Mouse (Mus musculus) E14TG2a.4 (cell line): Measurements from ENCODE around the gene Ect2l.

Experiments
- H3K27me3 ChIP-seq: 2 replicates; pipeline ENCODE4 v1.6.1; 2014; ENCODE audit warnings: low read length, control low read depth; ENCODE audit not compliant: insufficient read depth
- H3K36me3 ChIP-seq: 2 replicates; pipeline ENCODE4 v1.6.1; 2014; ENCODE audit warnings: low read length, control low read depth; ENCODE audit not compliant: insufficient read depth
- H3K4me1 ChIP-seq: replicated peaks from 2 replicates; pipeline ENCODE4 v1.6.1; 2014; ENCODE audit warnings: low read depth, low read length, control low read depth
- H3K4me3 ChIP-seq: replicated peaks from 2 replicates; pipeline ENCODE4 v1.5.1; 2014; ENCODE audit warnings: mild to moderate bottlenecking, low read length
- H3K9me3 ChIP-seq: 2 replicates; pipeline ENCODE4 v1.6.1; 2014; ENCODE audit warnings: low read length, control low read depth
- CTCF ChIP-seq: conservative IDR thresholded peaks from 2 replicates; pipeline ENCODE4 v1.5.1; 2014; ENCODE audit warnings: low read length
- NANOG ChIP-seq: IDR thresholded peaks from 2 replicates; pipeline ENCODE4 v1.6.1; 2014; ENCODE audit warnings: borderline replicate concordance, low read length, mixed read lengths
- POU5F1 ChIP-seq: IDR thresholded peaks from 2 replicates; pipeline ENCODE4 v1.6.1; 2014; ENCODE audit warnings: low read length, borderline replicate concordance

The Ect2l gene

GRCm38 (mm10) chr10:18210726-18211125 is at the start of gene Ect2l:
Gene Ect2l (minus strand): TSS chr10:18210890.
- peak; percentile 63 for TF ChIP-seq CTCF
- TF ChIP-seq NANOG: no peak
- no peak within 1 kb of the TSS for H3K4me3 ChIP-seq
- H3K4me1 ChIP-seq: peaks cover 21% of the 10 kb centered on the region
- H3K9me3 ChIP-seq: no peaks in the 10 kb centered on the region
- H3K27me3 ChIP-seq: no peaks in the 10 kb centered on the region
- H3K36me3 ChIP-seq: no peaks in the 10 kb centered on the region

DNA sequence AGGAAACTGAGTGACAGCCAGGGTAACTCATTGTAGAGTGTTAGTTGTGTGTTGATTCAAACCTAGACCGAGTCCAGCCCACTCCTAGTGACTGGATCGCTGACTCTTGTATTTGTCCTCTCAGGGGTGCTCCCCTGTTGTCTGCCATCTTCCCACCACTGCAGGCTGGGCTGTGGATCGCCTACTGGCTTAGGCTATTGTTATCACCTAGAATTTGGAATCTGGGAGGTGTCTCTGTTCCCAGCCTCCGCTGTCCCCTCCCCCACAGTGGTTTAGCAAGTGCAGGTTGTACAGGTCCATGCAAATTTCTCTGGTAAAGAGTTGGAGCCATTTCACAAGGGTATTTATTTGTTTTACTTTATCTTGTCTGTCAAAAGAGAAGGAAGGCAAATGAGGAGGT is 40.7 kb upstream of the Ect2l start:
- H3K36me3 ChIP-seq: no peaks in the 10 kb centered on the region
- H3K4me1 ChIP-seq: peaks cover 10% of the 10 kb centered on the region
- no peak overlapping the region for H3K4me3 ChIP-seq
- peaks cover 4% of the 10 kb centered on the region; the same call in 1 of the 2 replicates for H3K9me3 ChIP-seq
- TF ChIP-seq CTCF (no peak), POU5F1 (no peak), NANOG (no peak)
- no peaks in the 10 kb centered on the region for H3K27me3 ChIP-seq

GRCm38 (mm10) chr10:18243614-18244013 is 32.9 kb upstream of the Ect2l start:
- no peaks in the 10 kb centered on the region for H3K27me3 ChIP-seq
- no peak overlapping the region for H3K4me3 ChIP-seq
- peaks cover 24% of the 10 kb centered on the region for H3K9me3 ChIP-seq
- TF ChIP-seq CTCF (no peak), NANOG (no peak), POU5F1 (no peak)
- H3K4me1 ChIP-seq: no peaks in the 10 kb centered on the region
- no peaks in the 10 kb centered on the region for H3K36me3 ChIP-seq

DNA sequence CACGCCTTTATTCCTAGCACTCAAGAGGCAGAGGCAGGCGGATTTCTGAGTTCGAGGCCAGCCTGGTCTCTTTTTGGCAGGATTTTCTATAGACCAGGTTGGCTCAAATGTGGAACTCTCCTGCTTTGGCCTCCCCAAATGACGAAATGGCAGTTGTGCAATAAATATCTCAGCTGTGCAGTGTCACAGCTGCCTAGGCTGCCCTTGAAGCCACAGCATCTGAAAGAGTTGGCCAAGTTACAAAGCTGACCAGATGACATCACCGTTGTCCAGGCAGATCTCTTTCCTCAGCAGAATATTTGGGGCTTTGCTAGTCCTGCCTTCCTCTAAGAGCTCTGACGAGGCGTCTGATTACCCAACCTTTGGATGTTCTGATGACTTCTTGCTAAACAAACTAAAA is 26.5 kb upstream of the Ect2l start:
- H3K4me1 ChIP-seq: peaks cover 12% of the 10 kb centered on the region; the same call in 1 of the 2 replicates
- H3K27me3 ChIP-seq: no peaks in the 10 kb centered on the region
- peaks cover 3% of the 10 kb centered on the region; the same call in 1 of the 2 replicates for H3K36me3 ChIP-seq
- TF ChIP-seq NANOG (no peak), POU5F1 (no peak), CTCF (no peak)
- H3K9me3 ChIP-seq: peaks cover 37% of the 10 kb centered on the region
- H3K4me3 ChIP-seq: no peak overlapping the region

DNA sequence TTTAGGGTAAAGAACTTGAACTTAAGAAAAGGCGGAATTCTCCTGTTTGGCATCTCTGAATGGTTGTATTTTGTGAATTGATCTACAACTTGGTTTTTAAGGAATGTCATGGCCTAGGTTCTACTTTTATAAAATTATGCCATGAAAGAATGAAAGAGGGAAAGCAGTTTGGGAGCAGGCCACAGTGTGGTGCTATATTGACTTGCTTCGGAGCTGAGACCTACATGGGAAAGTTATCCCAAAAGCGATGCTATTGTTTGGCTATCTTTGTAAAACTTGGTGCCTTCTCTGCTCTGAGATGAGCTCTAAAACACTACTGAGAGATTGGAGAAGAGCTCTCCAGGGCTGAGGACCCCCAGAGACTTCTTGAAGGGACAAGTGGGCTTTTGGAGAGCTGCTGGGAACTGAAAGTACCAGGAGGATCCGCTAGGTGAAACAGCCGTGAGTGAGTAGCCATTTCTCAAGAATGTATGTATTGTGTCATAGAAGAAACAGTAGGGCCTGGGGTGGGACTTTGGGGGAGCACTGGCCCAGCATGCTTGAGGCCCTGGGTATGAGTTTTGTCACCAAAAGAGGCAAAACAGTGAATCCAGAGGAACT is 25.7 kb upstream of the Ect2l start:
- peaks cover 29% of the 10 kb centered on the region for H3K9me3 ChIP-seq
- no peaks in the 10 kb centered on the region for H3K27me3 ChIP-seq
- TF ChIP-seq NANOG (no peak), CTCF (no peak), POU5F1 (no peak)
- H3K4me3 ChIP-seq: no peak overlapping the region
- peaks cover 3% of the 10 kb centered on the region; the same call in 1 of the 2 replicates for H3K36me3 ChIP-seq
- peaks cover 12% of the 10 kb centered on the region; the same call in 1 of the 2 replicates for H3K4me1 ChIP-seq

- H3K9me3 ChIP-seq: peaks cover 26% of the 10 kb centered on the region
- H3K36me3 ChIP-seq: peaks cover 3% of the 10 kb centered on the region; the same call in 1 of the 2 replicates
- H3K27me3 ChIP-seq: no peaks in the 10 kb centered on the region
- peak overlapping the region; percentile 93 for H3K4me3 ChIP-seq
- TF ChIP-seq NANOG: no peak
- no peak for TF ChIP-seq CTCF
- no peak for TF ChIP-seq POU5F1
- peaks cover 12% of the 10 kb centered on the region; the same call in 1 of the 2 replicates for H3K4me1 ChIP-seq
These were observed 24.7 kb upstream of the Ect2l start for GRCm38 (mm10) chr10:18235402-18235747.

GRCm38 (mm10) chr10:18234560-18235401 is 24.1 kb upstream of the Ect2l start, which contains the start of gene Ccdc28a:
Gene Ccdc28a (minus strand): TSS chr10:18234998.
- Histone ChIP-seq H3K4me3 (peak within 1 kb of the TSS; percentile 93), H3K4me1 (peaks cover 12% of the 10 kb centered on the region; the same call in 1 of the 2 replicates), H3K9me3 (peaks cover 26% of the 10 kb centered on the region), H3K36me3 (peaks cover 3% of the 10 kb centered on the region; the same call in 1 of the 2 replicates), H3K27me3 (no peaks in the 10 kb centered on the region)
- no peak for TF ChIP-seq POU5F1
- TF ChIP-seq CTCF: no peak
- TF ChIP-seq NANOG: no peak

DNA sequence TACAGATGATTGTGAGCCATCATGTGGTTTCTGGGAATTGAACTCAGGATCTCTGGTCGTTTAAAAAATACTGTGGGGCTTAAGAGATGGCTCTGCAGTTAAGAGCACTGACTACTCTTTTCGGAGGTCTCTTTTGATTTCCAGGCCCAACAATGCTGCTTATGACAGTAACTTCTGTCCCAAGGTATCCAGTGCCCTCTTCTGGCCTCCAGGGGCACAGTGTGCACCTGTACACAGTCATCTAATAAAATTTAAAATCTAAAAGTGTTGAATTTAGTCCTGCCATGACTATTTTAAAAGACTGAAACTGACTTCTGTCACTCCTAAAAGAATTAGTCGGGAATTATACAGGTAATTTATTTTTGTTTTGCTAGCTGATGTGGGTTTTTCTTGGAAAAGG is 23.2 kb upstream of the Ect2l start:
- Histone ChIP-seq H3K4me1 (peaks cover 12% of the 10 kb centered on the region; the same call in 1 of the 2 replicates), H3K27me3 (no peaks in the 10 kb centered on the region), H3K9me3 (peaks cover 25% of the 10 kb centered on the region), H3K36me3 (peaks cover 3% of the 10 kb centered on the region; the same call in 1 of the 2 replicates), H3K4me3 (peak overlapping the region; percentile 93; the same call in 1 of the 2 replicates)
- TF ChIP-seq CTCF: no peak; the same call in 1 of the 2 replicates
- no peak for TF ChIP-seq POU5F1
- no peak for TF ChIP-seq NANOG
